Mouse (Mus musculus) spleen, adult 18-20 months (tissue): ENCODE results near the gene Vstm4.

Experiments
- DNase-seq, 2 experiments: peaks; one replicate each; pipeline ENCODE4 v3.0.0; 2022; ENCODE audit warnings: mixed read lengths in 2 of 2

The Vstm4 gene

DNA sequence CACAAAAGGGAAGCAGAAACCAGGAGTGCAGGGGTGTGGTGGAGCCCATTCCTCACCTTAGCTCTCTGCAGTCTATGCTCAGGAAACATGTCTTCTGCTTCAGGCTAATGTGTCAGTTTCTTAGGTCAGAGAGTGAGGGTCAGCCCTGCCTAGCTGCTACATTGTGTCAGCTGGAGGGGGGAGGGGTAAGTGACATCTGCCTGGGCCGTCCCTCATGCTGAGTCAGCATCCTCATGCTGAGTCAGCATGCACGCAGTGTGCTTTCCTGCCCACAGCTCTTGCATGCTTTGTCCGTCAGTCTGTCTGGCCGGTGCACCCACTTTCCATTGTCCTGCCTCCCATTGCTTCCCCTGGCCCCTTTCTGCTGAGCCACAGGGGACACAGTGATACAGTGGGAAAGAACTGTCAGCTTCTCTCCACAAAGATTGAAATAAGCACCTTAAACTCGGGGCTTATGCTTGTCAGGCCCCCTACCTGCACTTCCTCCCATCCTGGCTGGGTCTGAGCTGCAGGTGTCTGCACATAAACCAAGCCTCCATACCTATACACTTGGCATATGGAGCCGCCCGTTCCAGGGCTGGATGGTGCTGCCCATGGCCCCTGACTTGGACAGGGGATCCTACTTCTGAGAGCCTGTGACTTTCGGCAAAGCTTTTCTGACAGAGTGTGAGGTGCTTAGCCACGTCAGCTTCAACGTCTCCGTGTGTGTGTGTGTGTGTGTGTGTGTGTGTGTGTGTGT, 3.4 kb downstream of the Vstm4 start:
- no peak for DNase-seq

DNA sequence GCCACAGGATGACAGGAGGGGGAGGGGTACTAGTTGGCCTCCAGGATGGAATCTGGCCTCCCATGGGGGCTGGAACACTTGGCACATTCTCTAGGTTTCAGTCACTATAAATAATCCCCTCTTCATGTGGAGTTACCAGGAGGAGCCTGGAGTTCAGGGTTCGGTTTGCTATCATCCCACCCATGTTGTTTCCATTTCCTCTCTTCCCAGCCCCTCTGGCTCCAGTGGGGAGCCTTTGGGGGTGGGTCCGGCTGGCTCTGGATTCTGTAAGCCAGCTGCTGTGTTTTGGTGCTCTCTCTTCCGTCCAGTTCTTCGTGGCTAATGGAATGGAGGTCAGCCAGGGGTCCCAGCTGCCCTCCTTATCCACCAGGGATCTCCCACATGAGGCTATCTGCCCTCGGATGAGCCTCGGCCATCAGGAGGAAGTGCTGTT, 4.6 kb downstream of the Vstm4 start:
- DNase-seq = no peak

DNA sequence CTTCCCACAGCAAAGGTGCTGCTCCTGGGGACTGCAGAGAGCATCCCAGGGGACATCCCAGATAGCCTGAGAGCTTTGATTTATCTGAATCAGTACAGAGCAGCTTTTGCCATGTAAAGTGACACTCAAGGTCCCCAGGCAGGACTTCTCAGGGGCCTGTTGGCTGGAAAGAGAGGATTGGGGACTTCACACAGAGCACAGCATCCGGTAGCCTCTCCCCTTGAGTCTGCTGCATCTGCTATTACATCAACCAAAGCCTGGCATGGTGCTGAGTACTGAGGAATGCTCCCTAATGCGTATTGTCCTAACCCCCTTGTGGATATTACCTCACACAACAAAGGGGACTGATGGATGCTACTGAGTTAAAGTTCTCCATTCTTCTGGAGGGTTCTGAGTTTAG, 5.1 kb downstream of the Vstm4 start:
- no peak for DNase-seq

DNA sequence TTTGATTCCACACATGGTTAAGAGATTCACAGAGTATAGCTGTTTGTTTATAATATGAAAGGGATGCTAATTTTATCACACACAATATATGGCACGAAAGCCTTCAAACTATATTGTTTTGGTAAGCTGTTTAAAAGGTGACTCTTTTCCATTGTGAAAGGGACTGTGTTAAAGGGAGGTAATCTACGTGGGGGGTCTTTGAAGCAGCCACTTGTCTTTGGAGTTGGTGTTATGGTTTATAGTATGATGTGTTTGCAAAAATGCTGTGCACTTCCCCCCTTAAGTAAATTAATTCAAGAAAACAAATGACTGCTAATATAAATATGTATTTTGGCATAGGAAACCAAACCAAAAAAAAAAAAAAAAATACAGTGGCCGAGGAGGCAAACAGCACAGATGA, 8.8 kb downstream of the Vstm4 start:
- no peak for DNase-seq

DNA sequence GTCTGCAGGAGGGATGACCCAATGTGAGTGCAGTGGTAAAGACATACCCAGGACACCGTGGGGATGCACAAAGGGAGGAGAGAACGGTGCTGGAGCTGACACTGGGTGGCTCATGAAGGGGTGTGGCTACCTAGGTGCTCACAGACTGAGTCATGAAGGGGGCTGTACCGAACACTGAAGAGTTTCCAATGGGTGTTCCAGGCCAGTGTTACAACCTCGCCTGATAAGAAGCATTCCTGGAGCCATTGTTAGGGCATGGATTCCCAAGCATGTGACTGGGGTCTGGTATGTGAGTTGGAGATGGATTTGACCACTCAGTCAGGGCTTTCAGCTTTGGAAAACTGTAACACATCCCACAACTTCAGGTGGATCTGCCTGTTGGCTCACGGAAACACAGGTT, 15.4 kb downstream of the Vstm4 start:
- DNase-seq = no peak

DNA sequence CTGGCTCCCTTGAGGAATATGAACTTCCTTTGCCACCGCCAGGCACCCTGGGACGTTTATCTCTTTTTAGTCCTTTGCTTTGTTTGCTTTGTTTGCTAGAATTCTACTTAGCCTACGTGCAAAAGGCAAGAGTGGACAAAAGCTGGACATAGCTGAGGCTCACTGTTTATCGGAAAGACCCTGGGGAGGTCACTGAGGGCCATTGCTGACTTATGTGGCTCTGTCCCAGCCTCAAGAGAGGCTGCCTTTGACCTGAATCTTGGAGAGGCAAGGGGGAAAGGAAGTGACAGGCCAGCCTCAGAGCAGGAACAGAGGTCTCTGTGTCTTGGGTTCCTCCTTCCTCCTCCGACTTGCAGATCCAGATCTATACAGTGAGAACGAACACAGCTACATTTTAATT, 21.0 kb downstream of the Vstm4 start:
- DNase-seq = no peak

DNA sequence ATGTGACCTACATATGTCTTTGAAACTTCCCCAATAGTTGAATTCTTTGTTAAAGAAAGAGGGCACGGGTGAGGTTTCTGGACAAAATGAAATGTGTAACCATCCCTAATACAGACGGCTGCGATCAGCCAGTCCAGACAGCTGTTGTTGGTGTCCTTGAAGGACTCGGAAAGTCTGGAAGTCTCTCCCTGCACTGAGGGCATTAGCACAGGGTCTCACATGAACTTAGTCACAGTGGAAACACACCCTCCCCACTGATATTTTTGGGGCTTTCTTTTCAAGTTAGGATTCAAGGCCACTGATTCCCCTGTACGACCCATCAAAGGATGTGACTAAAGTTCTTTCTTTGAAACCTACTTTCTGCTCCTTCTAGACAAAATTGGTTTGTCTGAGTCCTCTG, 23.8 kb downstream of the Vstm4 start:
- DNase-seq = no peak

DNA sequence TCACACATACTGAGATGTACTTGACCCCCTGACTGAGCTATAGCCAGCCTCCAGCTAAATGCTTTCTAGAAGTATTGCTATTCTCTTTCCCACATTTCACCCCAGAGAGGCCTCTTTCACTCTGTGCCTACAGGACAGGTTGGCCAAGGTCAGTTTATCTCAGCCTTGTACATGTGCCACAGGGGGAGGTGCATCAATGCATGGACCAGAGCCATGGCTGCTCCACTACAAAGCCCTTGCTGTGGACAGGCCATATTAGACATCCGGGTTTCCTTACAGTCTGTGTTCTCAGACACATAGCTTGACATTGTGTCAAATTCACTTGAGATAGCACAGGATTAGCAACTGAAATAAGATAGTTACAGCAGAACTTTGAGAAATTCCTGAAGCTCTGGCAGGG, 25.1 kb downstream of the Vstm4 start:
- DNase-seq = no peak

DNA sequence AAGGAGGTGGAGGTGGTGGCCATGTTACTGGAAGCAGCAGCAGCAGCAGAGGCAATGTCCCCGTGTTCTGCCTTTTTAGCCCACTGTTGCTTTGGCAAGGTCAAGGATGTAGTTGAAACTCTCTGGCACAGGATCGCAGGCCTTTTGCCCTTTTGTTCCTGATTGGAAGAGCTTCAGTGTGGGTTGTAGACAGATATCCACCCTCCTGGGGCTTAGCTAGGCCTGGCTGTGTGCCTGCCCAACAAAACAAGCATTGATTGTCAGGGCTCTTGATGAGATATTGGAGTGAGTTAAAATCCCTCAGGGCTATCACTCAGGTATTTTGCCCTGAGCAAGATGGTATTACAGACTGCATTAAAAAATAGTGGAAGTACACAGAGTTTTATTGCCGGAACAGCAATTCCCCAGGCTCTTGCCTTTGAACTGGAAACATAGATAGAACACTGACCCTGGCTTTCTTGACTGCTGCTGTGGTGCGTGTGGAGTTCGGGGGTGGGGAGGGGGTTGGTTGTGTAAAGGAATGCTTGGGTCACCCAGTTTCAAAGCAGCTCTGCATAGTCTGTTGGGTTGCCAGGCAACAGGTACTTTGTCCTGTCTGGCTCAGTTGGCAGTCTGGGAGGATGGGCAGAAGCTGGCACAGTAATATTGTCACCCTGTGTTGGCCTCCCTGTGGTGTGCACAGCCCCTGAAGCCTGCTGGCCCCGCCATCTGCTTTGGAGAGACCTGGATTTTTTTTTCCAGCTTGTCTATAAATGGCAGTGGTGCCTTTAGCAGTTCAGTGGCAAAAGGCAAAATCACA, 32.5 kb downstream of the Vstm4 start:
- DNase-seq = no peak

DNA sequence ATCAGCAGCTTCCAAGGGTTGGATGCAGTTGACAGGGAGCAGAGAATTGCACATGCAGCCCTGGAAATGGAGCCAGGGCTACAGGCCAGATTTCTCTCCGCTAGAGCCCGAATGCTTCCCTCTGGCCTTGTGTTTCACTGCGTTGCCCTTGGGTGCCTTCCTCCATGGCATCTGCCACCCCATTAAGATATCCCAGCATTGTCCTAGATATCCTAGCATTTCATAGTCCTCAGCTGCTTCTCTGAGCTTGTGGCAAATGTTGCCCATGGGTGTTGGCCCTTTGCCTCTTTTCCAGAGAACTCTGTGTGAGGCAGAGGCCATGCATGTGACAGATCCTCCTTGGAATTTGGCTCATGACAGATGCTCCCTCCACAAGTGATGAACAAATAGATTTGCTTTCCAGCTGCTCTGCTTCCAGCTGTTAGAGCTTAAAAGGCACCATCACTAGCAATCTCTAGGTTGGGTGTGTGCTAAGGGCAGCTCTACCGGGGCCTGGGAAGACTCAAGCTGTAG, 37.8 kb downstream of the Vstm4 start:
- no peak for DNase-seq

DNA sequence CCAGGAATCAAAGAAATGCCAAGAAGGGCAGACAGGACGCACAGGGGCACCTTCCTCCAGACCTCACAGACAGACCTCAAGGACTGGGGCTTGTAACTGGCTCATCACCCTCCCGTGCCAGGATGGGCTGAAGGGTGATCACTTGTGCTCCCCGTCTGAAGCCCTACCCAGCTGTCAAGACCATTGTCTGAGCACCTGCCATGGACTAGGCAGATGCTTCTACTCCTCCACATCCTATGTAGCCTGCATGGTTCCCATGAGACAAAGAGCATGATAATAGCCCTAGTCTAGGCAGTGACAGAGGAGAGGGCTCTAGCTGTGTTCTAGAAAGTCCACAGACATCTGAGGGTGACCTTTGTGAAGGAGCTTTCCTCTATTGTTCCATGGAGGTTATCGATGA, 38.3 kb downstream of the Vstm4 start:
- DNase-seq = no peak

DNA sequence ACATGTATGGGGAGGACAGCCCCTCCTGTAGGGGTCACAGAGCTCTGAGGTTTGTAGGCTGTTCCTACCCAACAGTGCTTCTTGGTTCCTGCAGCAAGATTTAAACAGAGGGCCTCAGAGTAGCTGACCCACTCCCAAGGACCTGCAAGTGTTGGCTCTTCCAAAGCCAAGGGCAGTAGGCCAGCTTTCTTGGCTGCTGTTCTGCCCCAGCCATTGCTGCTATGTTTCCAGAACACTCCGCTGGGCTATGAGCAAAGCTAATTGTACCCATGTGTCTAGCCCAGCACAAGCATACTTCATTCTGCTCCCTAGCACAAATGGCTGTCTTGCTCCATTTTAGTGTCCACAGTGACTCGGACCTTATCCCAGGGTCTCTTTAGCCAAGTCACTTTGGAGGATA, 40.3 kb downstream of the Vstm4 start:
- DNase-seq = no peak

DNA sequence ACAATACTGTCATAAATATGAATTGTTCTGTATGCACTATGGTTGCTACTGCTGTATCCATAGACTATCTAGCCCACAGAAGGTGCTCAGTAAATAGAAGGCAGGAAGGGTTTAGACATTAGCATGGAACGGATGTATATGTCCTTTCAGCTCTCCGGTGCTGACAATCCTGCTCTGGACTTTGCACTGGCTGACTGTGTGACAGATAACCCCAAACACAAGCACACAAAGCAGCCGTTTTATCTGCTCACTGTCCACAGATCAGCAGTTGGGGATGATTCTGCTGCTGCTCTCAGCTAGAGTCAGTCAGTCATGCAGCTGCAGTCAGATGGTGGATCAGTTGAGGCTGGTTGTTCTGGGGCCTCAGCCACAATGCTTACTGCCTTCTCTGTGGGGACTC, 46.6 kb downstream of the Vstm4 start:
- DNase-seq = no peak

DNA sequence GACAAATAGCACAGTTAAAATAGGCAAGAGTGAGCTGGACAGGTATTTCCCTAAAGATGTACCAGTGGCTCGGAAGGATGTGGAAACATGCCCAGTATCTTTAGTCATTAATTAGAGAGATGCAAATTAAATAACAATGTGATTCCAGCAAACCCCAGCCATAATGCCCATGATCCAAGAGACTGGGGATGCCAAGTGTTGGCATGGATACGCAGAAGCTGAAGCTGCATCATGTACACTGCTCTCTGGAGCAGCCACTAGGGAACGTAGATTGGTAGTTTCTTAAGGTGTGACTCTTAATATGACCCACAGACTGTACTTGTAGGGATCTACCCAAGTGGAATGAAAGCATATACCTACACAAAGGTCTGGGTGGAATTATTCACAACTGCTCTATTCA, 50.0 kb downstream of the Vstm4 start:
- no peak for DNase-seq

DNA sequence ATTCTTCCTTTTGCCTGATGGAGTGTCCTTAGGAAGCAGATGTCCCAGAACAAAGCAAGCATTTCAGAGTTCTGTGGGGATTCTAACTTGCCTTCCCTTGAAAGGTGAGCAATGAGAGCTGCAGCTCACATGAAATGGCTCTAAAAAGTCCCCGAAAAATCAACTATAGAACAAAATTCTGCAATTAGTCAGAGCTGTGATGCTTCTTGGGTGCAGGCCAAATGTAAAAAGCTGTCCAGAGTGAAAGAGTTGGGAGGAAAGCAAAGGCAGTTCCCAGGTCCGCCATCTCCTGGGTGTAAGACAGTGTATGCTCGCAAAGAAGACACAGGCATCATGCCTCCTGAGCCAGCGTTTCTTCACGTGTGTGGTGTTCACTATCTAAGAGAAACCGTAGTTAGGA, 52.6 kb downstream of the Vstm4 start:
- no peak for DNase-seq

DNA sequence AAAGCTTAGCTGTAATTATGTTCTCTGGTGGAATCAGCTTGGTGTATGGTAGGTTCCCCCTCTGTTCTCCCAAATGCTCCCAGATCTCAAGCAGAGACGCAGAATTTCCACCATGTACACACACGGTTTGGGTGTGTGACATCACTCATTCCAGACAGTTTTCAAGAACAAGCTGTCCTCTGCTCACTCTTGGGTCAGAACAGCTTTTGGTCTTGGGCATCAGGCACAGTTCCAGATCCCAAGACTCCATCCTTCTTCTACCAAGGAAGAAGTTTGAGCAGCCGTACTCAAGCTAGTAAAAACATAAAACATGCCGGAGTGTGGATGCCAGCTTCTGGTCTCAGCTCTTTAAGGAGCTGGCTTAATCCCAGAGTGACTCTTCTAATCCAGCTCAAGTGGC, 54.6 kb downstream of the Vstm4 start:
- DNase-seq = no peak

DNA sequence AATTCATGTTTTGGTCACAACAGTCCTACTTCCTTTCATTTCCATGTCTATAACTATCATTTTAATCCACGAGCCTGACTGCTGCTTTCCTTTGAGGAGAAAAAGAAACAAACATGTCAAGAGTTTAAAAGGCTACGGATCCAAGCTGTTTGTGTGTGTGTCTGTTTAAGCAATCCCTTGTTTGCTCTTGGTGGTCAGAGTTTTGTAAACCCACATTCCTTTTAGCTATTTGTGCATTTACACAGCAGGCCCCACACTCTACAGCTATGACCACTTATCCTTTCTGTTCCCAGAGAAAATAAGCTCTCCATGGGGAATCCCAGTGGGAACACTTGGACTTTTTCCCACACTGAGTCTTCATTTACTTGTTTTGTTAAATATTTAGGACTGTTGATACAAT, 58.8 kb downstream of the Vstm4 start:
- no peak for DNase-seq

DNA sequence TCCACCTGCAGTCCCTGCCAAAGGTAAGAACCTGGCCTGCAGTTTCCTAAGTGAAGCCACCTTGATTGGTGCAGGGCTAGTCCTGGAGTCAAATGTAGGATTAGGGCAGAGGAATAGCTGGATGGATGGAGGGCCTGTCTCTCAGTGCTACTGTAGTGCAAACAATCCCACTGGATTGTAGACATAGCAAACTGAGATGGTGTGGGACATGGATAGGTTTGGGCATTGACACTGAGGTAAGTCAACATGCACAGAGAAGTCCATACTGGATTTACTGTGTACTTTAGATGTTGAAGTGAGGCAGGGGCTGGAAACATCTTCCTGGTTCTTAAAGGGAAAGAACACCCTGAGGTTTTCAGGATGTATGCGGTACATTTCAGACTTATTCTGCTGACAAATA, 61.4 kb downstream of the Vstm4 start:
- no peak for DNase-seq

DNA sequence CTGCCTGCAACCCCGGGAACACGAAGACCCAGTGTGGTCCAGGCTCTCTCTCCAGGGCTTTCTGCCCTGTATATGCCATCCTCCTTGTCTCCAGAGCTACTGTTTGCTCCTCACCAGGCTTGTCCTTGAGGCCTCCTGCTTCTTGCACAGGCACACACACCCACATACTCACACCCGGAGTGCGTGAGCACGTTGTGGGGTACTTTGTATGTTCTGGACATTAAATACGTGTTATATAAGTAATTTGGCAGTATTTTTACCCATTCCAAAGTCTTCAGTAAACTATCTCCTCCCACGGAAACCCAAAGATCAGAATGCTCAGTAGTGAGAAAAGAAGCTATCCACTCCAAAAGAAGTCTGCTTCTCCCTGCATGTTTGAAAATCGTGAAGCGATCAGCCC, 67.3 kb downstream of the Vstm4 start:
- DNase-seq = no peak

DNA sequence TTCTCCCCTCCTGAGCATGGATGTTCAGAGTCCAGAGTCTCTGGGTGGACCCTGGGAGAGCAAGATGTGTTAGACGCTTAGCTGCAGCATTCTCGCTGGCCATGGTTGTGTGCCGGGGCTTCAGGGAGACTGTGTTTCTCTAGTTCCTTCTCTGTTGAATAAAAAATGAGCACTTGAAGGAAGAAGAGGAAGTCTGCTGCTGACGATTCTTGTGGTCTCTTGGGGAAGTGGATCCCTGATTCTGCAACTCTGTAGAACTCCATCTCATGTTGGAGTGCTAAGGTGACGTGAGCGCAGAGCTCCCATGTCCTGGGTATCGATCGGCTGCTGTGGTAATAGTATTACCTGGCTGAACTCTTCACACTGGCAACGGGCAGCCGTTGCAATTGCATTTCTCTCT, 75.2 kb downstream of the Vstm4 start:
- no peak for DNase-seq

DNA sequence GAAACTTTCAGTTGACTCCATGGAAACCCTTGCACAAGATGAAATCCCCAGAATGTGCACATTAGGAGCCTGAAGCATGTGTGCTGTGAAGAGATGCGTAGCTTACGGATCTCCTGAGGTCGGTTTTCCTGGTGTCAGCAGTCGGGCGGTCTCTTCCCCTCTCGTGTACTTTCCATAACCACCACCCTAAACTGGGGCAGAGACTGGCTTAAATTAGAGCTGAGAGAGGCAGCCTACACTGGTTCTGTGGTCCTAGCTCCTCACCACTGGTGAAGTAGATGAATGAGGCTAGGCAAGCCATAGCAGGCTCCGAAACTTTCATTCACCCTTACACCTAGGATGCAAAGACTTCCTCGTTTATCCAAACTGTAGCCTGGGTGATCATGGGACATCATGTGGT, 75.7 kb downstream of the Vstm4 start:
- DNase-seq = no peak

DNA sequence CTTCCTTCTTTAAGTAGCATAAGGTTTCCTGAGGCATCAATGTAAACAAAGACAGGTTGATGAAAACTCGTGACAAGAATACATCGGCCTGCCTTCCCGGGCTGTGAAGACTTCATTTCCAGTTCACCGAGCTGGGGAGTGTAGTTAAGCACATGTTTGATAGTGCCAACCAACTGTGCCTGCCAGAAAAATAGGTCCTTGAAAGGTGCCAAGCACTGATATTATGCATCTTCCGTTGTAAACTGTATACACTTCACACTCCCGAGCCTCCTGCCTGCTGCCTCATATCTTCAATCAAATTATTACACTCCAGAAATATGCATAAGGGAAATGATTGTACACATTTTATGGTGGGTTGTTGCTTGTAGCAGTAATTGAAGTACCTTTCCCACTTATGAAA, 77.5 kb downstream of the Vstm4 start:
- DNase-seq = no peak

DNA sequence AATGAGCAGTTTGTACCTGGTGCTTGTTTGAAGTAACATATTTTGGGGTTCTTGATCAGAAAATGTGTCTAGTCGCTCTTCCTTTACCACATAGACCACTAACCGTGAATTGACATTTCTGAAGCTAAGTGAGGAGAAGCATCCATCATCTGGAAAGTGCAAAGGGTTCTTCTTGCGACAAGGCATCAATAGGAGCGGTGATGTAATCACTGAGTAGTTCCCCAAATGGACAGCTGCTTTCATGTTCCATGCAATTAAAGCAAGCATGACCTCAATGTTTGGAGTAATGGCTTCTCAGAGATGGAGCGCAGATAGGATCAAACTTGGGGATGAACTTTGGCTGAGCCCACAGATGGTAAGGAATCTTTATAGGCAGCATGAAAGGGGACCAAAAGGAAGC, 82.7 kb downstream of the Vstm4 start:
- no peak for DNase-seq

DNA sequence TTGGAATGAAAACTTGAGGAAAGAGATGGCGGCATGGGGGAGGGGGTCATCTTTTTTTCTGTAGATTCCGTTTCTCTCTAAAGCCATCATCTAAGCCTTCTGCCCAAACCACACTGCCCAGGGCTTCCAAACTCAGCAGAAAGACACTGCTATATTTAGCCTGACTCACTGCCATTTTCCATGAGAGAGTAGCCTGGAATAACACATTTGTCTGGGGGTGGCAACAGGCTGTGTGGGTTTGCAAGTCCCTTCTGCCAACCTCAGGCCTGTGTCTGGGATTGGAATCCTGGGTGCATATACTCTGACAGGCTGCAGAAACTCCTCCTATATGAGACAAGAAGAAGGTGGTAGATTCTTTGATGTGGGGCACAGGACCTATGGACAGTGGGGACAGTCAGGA, 91.0 kb downstream of the Vstm4 start:
- no peak for DNase-seq
